In genomic region chr17:12791079-12791406, GRCm38 (mm10) we compare ENCODE assay signal across 9 mouse cellular contexts. TPM values are rescaled to one million over a fixed set of nuclear protein-coding genes. Genes with fewer than 3 reads are reported as not detected.
DNase-seq lines count a peak whose midpoint lies in the region; ATAC-seq and TF ChIP-seq lines count a peak whose summit lies in the region.
"Had no signal": no experiment of that assay in that cellular context is flagged by ENCODE, and none has a peak within 500 bp of the region (broad histone marks: within the 10 kb centered on the region; RNA-seq: fewer than 3 reads in every experiment).

No protein-coding gene starts in this region.

- H3K4me3 ChIP-seq in forebrain, embryonic 10.5 days: no peak overlapping the region
- no peak overlapping the region for H3K4me3 ChIP-seq in forebrain, embryonic 16.5 days (replicated peaks; ENCODE audit: low read length)
- H3K4me3 ChIP-seq in lung, postnatal 0 days (ENCODE audit: low read depth, low read length): no peak overlapping the region
- no peak overlapping the region for H3K4me3 ChIP-seq in liver, embryonic 16.5 days (ENCODE audit: low read depth, low read length)

- DNase-seq in forebrain, embryonic 10.5 days (ENCODE audit: extremely low spot score, low spot score): no peak
- DNase-seq in lung, postnatal 0 days (ENCODE audit: low spot score): no peak
- no peak for DNase-seq in lung, postnatal 4 days
- DNase-seq in left cerebral cortex, postnatal 25 days (ENCODE audit: low spot score in 2 of 2): no peak
- DNase-seq in spleen, adult 18-20 months: no peak
- no peak for DNase-seq in retina, embryonic 14.5 days (ENCODE audit: low spot score)

- TF ChIP-seq CTCF in lung, postnatal 0 days (IDR thresholded peaks at IDR 0.05): no peak

- H3K4me1 ChIP-seq in forebrain, embryonic 10.5 days: peaks cover 35% of the 10 kb centered on the region
- peaks cover 13% of the 10 kb centered on the region for H3K4me1 ChIP-seq in forebrain, embryonic 16.5 days (replicated peaks; ENCODE audit: control insufficient read depth, insufficient read depth, low read length)
- H3K4me1 ChIP-seq in lung, postnatal 0 days (ENCODE audit: insufficient read depth, low read depth, low read length): peaks cover 30% of the 10 kb centered on the region
- H3K4me1 ChIP-seq in liver, embryonic 16.5 days (ENCODE audit: control insufficient read depth, low read depth, low read length): peaks cover 32% of the 10 kb centered on the region

- H3K36me3 ChIP-seq in forebrain, embryonic 10.5 days (replicated peaks): peaks cover 9% of the 10 kb centered on the region; the same call in 1 of the 2 replicates
- H3K36me3 ChIP-seq in forebrain, embryonic 16.5 days (ENCODE audit: control insufficient read depth, insufficient read depth): no peaks in the 10 kb centered on the region
- H3K36me3 ChIP-seq in lung, postnatal 0 days (ENCODE audit: insufficient read depth, low read length): no peaks in the 10 kb centered on the region
- no peaks in the 10 kb centered on the region for H3K36me3 ChIP-seq in liver, embryonic 16.5 days (ENCODE audit: control insufficient read depth, insufficient read depth)

- peak overlapping the region; percentile 68 for H3K27ac ChIP-seq in forebrain, embryonic 10.5 days
- no peak overlapping the region for H3K27ac ChIP-seq in forebrain, embryonic 16.5 days (ENCODE audit: low read length)
- H3K27ac ChIP-seq in lung, postnatal 0 days (ENCODE audit: low read length): peak overlapping the region; percentile 74
- peak overlapping the region; percentile 76 for H3K27ac ChIP-seq in liver, embryonic 16.5 days (ENCODE audit: low read length)

- H3K9me3 ChIP-seq in forebrain, embryonic 10.5 days: peaks cover 6% of the 10 kb centered on the region; the same call in 1 of the 2 replicates
- H3K9me3 ChIP-seq in forebrain, embryonic 16.5 days (ENCODE audit: control insufficient read depth, low read length): no peaks in the 10 kb centered on the region
- no peaks in the 10 kb centered on the region for H3K9me3 ChIP-seq in lung, postnatal 0 days (ENCODE audit: low read length)
- H3K9me3 ChIP-seq in liver, embryonic 16.5 days (replicated peaks; ENCODE audit: control insufficient read depth, low read length): no peaks in the 10 kb centered on the region

- H3K4me2 ChIP-seq in forebrain, embryonic 16.5 days (ENCODE audit: low read length): no peak overlapping the region
- H3K4me2 ChIP-seq in lung, postnatal 0 days (replicated peaks; ENCODE audit: low read depth, low read length): no peak overlapping the region
- no peak overlapping the region for H3K4me2 ChIP-seq in liver, embryonic 16.5 days (ENCODE audit: low read depth, low read length)

- TF ChIP-seq EP300 in lung, postnatal 0 days (IDR thresholded peaks at IDR 0.05): no peak

- 28% methylated on average over 5 of the region's 5 CpGs for WGBS in forebrain, embryonic 10.5 days
- 12% methylated on average over 5 of the region's 5 CpGs for WGBS in forebrain, embryonic 16.5 days
- 32% methylated on average over 5 of the region's 5 CpGs for WGBS in lung, postnatal 0 days
- 48% methylated on average over 5 of the region's 5 CpGs for WGBS in liver, embryonic 16.5 days (ENCODE audit: insufficient replicate concordance)

- intact Hi-C loops in left cerebral cortex, postnatal 25 days (cut with DNase I): no loop called here

- ATAC-seq in forebrain, embryonic 16.5 days: no peak
- no peak for ATAC-seq in lung, postnatal 0 days
- no peak for ATAC-seq in liver, embryonic 16.5 days (ENCODE audit: low read depth)

- no peaks in the 10 kb centered on the region for H3K27me3 ChIP-seq in forebrain, embryonic 10.5 days (ENCODE audit: poor library complexity, severe bottlenecking)
- H3K27me3 ChIP-seq in forebrain, embryonic 16.5 days (replicated peaks; ENCODE audit: control insufficient read depth, insufficient read depth, low read length): no peaks in the 10 kb centered on the region
- H3K27me3 ChIP-seq in lung, postnatal 0 days (replicated peaks; ENCODE audit: insufficient read depth, low read length): no peaks in the 10 kb centered on the region
- no peaks in the 10 kb centered on the region for H3K27me3 ChIP-seq in liver, embryonic 16.5 days (ENCODE audit: control insufficient read depth, insufficient read depth, low read depth, low read length)
- H3K27me3 ChIP-seq: Patski had no signal

- no peak overlapping the region for H3K9ac ChIP-seq in forebrain, embryonic 16.5 days (replicated peaks; ENCODE audit: low read depth, low read length)
- no peak overlapping the region for H3K9ac ChIP-seq in lung, postnatal 0 days (replicated peaks; ENCODE audit: low read depth)
- H3K9ac ChIP-seq in liver, embryonic 16.5 days (ENCODE audit: low read depth, low read length): no peak overlapping the region

RNA-seq across cellular contexts. Expression of gene Igf2r, which starts 21.6 kb away (rescaled TPM):
- polyA plus RNA-seq in forebrain, embryonic 10.5 days (2016; fragmentation: Nextera tagmentation; extraction: Ambion mirVana): 20.0 and 20.5 TPM in 2 replicates
- 11.9 TPM in 2 replicates for polyA plus RNA-seq in forebrain, embryonic 16.5 days (2015; fragmentation: Nextera tagmentation; extraction: Ambion mirVana)
- polyA plus RNA-seq in lung, postnatal 0 days (2015; fragmentation: Nextera tagmentation; extraction: Ambion mirVana): 26.7 and 27.9 TPM in 2 replicates
- polyA plus RNA-seq in liver, embryonic 16.5 days (2015; fragmentation: Nextera tagmentation; extraction: Ambion mirVana): 15.3 and 17.7 TPM in 2 replicates
- 10 to 100 TPM; 28.5 to 29.2 TPM for total RNA-seq in left cerebral cortex, postnatal 25 days (2021)
